Mouse (Mus musculus): ENCODE results near the gene Ear14. TPM values are rescaled to one million over a fixed set of nuclear protein-coding genes. Genes with fewer than 3 reads are reported as not detected.

The Ear14 gene
- polyA plus RNA-seq (2014; fragmentation: Illumina TruSeq; extraction: RNeasy Lipid Tissue Mini Kit (QIAGEN cat#74804); ENCODE audit: low replicate concordance): not detected

DNA sequence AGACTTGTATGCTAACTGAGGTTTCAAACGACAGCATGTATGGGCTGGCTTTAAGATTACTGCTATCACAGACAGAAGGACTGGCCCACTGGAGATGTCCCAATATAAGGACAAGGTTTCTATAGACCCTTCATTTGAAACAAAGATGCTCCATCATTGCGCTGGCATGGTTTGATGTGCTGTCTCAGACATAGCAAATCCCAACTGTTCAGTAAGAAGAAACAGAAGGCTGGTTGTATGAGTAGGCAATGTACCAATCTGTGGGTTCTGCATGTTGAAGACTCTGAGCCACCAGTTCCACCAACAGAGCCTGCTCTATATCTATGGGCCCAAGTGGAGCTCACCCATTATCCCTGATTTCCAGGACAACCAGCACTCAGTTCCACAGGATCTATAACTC is at the start of gene Ear14:
Ear14 (plus strand) TSS at position 277 of the 400 bp plus-strand sequence.

DNA sequence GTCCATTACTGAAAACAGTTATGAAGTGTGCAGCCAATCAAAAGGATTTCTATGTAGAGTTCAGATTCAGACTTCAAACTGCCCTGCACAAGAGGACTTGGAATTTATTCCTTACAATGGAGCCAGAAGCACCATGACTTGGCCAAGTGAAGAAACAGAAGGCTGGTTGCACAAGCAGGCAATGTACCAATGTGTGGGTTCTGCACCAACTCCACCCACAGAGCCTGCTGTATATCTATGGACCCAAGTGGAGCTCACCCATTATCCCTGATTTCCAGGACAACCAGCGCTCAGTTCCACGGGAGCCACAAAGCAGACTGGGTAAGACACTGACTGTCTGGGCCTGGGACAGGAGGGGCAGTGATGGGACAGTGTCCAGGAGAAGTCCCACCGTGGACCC is 41.2 kb upstream of the Ear14 start, which contains the start of gene Rnase2b:
Rnase2b (plus strand) TSS at position 285 of the 400 bp plus-strand sequence.

DNA sequence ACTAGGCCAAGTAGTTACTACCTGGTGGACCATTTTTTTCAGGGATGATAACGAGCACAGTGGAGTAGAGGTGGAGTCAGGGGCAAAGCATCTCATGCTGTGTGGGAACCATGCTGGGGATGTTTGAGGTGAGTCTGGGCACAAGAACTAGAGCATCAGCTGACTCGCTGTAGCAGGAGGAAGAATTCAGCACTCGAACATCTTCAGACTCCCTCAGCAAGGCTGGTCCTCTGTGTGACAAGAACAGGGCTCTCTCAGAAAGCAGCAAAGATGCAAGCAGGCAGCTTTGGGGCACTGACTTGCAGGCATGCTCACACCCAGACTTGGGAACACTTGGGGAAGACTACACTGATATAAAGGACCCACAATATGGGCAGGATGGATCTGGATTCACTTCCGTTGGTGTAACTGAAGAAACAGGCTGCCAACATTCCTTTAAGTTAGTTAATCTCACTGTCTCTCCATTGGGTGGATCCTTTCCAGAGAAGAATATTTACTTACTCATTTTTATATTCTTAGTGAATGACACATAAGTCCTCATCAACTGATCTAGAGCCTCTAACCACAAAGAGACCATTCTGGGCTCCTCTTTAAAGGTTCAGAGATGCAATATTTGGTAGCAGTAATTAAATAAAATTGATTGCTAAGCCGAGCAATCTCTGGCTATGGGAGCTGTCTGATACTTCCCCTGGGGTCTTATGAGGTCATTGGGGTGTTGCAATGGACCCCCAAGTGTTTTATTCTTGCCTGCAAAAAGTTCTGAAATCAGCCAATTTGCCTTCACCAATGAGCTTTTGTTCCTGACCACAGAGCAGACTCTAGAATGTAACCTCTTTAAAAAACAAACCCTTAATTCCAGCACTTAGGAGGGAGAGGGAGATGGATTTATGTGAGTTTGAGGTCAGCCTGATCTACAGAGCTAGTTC is 3.8 kb upstream of the Ear14 start, which contains the start of gene Ang2:
Ang2 (minus strand) TSS at position 51 of the 926 bp plus-strand sequence.

Other genes starting within 250 kb of the Ear14 start
- 51.2 TPM for gene Pnp2, start 247.4 kb upstream of the Ear14 start, polyA plus RNA-seq (2014; fragmentation: Illumina TruSeq; extraction: RNeasy Lipid Tissue Mini Kit (QIAGEN cat#74804); ENCODE audit: low replicate concordance)
- not detected for gene Rnase10, start 195.6 kb upstream of the Ear14 start, polyA plus RNA-seq (2014; fragmentation: Illumina TruSeq; extraction: RNeasy Lipid Tissue Mini Kit (QIAGEN cat#74804); ENCODE audit: low replicate concordance)
- gene Rnase9, start 161.5 kb upstream of the Ear14 start, polyA plus RNA-seq (2014; fragmentation: Illumina TruSeq; extraction: RNeasy Lipid Tissue Mini Kit (QIAGEN cat#74804); ENCODE audit: low replicate concordance): not detected
- not detected for gene Rnase11, start 153.2 kb upstream of the Ear14 start, polyA plus RNA-seq (2014; fragmentation: Illumina TruSeq; extraction: RNeasy Lipid Tissue Mini Kit (QIAGEN cat#74804); ENCODE audit: low replicate concordance)
- not detected for gene Rnase12, start 145.7 kb upstream of the Ear14 start, polyA plus RNA-seq (2014; fragmentation: Illumina TruSeq; extraction: RNeasy Lipid Tissue Mini Kit (QIAGEN cat#74804); ENCODE audit: low replicate concordance)
- gene Olfr750, start 129.0 kb upstream of the Ear14 start, polyA plus RNA-seq (2014; fragmentation: Illumina TruSeq; extraction: RNeasy Lipid Tissue Mini Kit (QIAGEN cat#74804); ENCODE audit: low replicate concordance): not detected
- gene Rnase4, start 112.3 kb upstream of the Ear14 start, polyA plus RNA-seq (2014; fragmentation: Illumina TruSeq; extraction: RNeasy Lipid Tissue Mini Kit (QIAGEN cat#74804); ENCODE audit: low replicate concordance): 270 TPM
- 15.4 TPM for gene Ang, start 112.2 kb upstream of the Ear14 start, polyA plus RNA-seq (2014; fragmentation: Illumina TruSeq; extraction: RNeasy Lipid Tissue Mini Kit (QIAGEN cat#74804); ENCODE audit: low replicate concordance)
- gene Eddm3b, start 89.0 kb upstream of the Ear14 start, polyA plus RNA-seq (2014; fragmentation: Illumina TruSeq; extraction: RNeasy Lipid Tissue Mini Kit (QIAGEN cat#74804); ENCODE audit: low replicate concordance): not detected
- gene Rnase6, start 79.5 kb upstream of the Ear14 start, polyA plus RNA-seq (2014; fragmentation: Illumina TruSeq; extraction: RNeasy Lipid Tissue Mini Kit (QIAGEN cat#74804); ENCODE audit: low replicate concordance): 16.6 TPM
- gene Rnase1, start 56.6 kb upstream of the Ear14 start, polyA plus RNA-seq (2014; fragmentation: Illumina TruSeq; extraction: RNeasy Lipid Tissue Mini Kit (QIAGEN cat#74804); ENCODE audit: low replicate concordance): 1,041 TPM
- not detected for gene Rnase2b, start 41.1 kb upstream of the Ear14 start, polyA plus RNA-seq (2014; fragmentation: Illumina TruSeq; extraction: RNeasy Lipid Tissue Mini Kit (QIAGEN cat#74804); ENCODE audit: low replicate concordance)
- gene Ang2, start 4.2 kb upstream of the Ear14 start, polyA plus RNA-seq (2014; fragmentation: Illumina TruSeq; extraction: RNeasy Lipid Tissue Mini Kit (QIAGEN cat#74804); ENCODE audit: low replicate concordance): not detected
- not detected for gene Rnase2a, start 52.7 kb downstream of the Ear14 start, polyA plus RNA-seq (2014; fragmentation: Illumina TruSeq; extraction: RNeasy Lipid Tissue Mini Kit (QIAGEN cat#74804); ENCODE audit: low replicate concordance)
- not detected for gene Gm7247, start 158.4 kb downstream of the Ear14 start, polyA plus RNA-seq (2014; fragmentation: Illumina TruSeq; extraction: RNeasy Lipid Tissue Mini Kit (QIAGEN cat#74804); ENCODE audit: low replicate concordance)
- not detected for gene Vmn2r88, start 207.4 kb downstream of the Ear14 start, polyA plus RNA-seq (2014; fragmentation: Illumina TruSeq; extraction: RNeasy Lipid Tissue Mini Kit (QIAGEN cat#74804); ENCODE audit: low replicate concordance)
- gene Vmn2r89, start 248.5 kb downstream of the Ear14 start, polyA plus RNA-seq (2014; fragmentation: Illumina TruSeq; extraction: RNeasy Lipid Tissue Mini Kit (QIAGEN cat#74804); ENCODE audit: low replicate concordance): not detected

All from small intestine, adult 10 weeks (tissue).